Mouse (Mus musculus) testis, postnatal 14 days (tissue): Measurements from ENCODE around the gene Slc34a1.

Source experiments
- DNase-seq: peaks from one replicate; pipeline ENCODE4 v3.0.0; 2021; ENCODE audit warnings: low spot score

The Slc34a1 gene

GRCm38 (mm10) chr13:55444286-55444936, 46.4 kb downstream of the Slc34a1 start:
- no peak for DNase-seq

GRCm38 (mm10) chr13:55444937-55445315, 46.9 kb downstream of the Slc34a1 start, which contains the start of gene Grk6:
Gene Grk6, plus strand, starts transcription at chr13:55445072.
- DNase-seq: peak; percentile 99

GRCm38 (mm10) chr13:55445361-55446091, 47.5 kb downstream of the Slc34a1 start:
- peak; percentile 70 for DNase-seq

- DNase-seq: no peak
Measured at GRCm38 (mm10) chr13:55446483-55447105, 48.6 kb downstream of the Slc34a1 start.

- DNase-seq: no peak
Measured at GRCm38 (mm10) chr13:55447543-55447943, 49.6 kb downstream of the Slc34a1 start.

GRCm38 (mm10) chr13:55448131-55448530, 50.1 kb downstream of the Slc34a1 start:
- DNase-seq: no peak

GRCm38 (mm10) chr13:55449205-55449604, 51.2 kb downstream of the Slc34a1 start:
- DNase-seq: no peak

GRCm38 (mm10) chr13:55449679-55450441, 51.9 kb downstream of the Slc34a1 start:
- no peak for DNase-seq

GRCm38 (mm10) chr13:55450511-55450980, 52.6 kb downstream of the Slc34a1 start:
- peak; percentile 53 for DNase-seq

- no peak for DNase-seq
Measured at GRCm38 (mm10) chr13:55451296-55451695, 53.3 kb downstream of the Slc34a1 start.

GRCm38 (mm10) chr13:55451785-55452549, 54.0 kb downstream of the Slc34a1 start:
- DNase-seq: no peak

- no peak for DNase-seq
Measured at GRCm38 (mm10) chr13:55462965-55463364, 65.0 kb downstream of the Slc34a1 start.

- DNase-seq: no peak
Measured at GRCm38 (mm10) chr13:55463399-55464026, 65.5 kb downstream of the Slc34a1 start.

GRCm38 (mm10) chr13:55464027-55464884, 66.3 kb downstream of the Slc34a1 start, which contains the start of gene Prr7:
Gene Prr7, plus strand, starts transcription at chr13:55464267.
- DNase-seq: peak; percentile 74

GRCm38 (mm10) chr13:55465184-55465583, 67.2 kb downstream of the Slc34a1 start:
- DNase-seq: no peak
